Mouse (Mus musculus) megakaryocyte, embryonic 14.5 days (primary cell): ENCODE data around the gene Ccar1. TPM values are rescaled to one million over a fixed set of nuclear protein-coding genes. Genes with fewer than 3 reads are reported as not detected.

ENCODE experiments used
- H3K27me3 ChIP-seq: replicated peaks from 2 replicates; pipeline ENCODE3; 2012; ENCODE audit warnings: inconsistent platforms
- H3K36me3 ChIP-seq: replicated peaks from 2 replicates; pipeline ENCODE3; 2012; ENCODE audit warnings: low read length, inconsistent platforms, mixed read lengths
- H3K4me1 ChIP-seq: 2 replicates; pipeline ENCODE4 v1.6.1; 2012; ENCODE audit warnings: inconsistent platforms
- H3K4me3 ChIP-seq: replicated peaks from 2 replicates; pipeline ENCODE3; 2012; ENCODE audit warnings: moderate library complexity, mild to moderate bottlenecking, inconsistent platforms
- H3K9me3 ChIP-seq: 2 replicates; pipeline ENCODE4 v1.6.1; 2012; ENCODE audit warnings: inconsistent platforms
- FLI1 ChIP-seq: IDR thresholded peaks from 2 replicates; pipeline ENCODE4 v1.6.1; 2012; ENCODE audit warnings: low read length, inconsistent platforms, mixed read lengths
- GATA1 ChIP-seq: IDR thresholded peaks from 3 replicates; pipeline ENCODE4 v1.6.1; 2012; ENCODE audit warnings: mixed read lengths, low read length, inconsistent platforms, borderline replicate concordance
- polyA plus RNA-seq: library from polyadenylated mRNA; stranded (reverse); fragments of >175 nt; gene quantifications from 2 replicates; pipeline ENCODE4 v1.2.3, GENCODE M21; 2012; ENCODE audit warnings: low replicate concordance; ENCODE audit not compliant: insufficient read depth

Ccar1 gene
- polyA plus RNA-seq: 3.0 and 13.4 TPM in 2 replicates

DNA sequence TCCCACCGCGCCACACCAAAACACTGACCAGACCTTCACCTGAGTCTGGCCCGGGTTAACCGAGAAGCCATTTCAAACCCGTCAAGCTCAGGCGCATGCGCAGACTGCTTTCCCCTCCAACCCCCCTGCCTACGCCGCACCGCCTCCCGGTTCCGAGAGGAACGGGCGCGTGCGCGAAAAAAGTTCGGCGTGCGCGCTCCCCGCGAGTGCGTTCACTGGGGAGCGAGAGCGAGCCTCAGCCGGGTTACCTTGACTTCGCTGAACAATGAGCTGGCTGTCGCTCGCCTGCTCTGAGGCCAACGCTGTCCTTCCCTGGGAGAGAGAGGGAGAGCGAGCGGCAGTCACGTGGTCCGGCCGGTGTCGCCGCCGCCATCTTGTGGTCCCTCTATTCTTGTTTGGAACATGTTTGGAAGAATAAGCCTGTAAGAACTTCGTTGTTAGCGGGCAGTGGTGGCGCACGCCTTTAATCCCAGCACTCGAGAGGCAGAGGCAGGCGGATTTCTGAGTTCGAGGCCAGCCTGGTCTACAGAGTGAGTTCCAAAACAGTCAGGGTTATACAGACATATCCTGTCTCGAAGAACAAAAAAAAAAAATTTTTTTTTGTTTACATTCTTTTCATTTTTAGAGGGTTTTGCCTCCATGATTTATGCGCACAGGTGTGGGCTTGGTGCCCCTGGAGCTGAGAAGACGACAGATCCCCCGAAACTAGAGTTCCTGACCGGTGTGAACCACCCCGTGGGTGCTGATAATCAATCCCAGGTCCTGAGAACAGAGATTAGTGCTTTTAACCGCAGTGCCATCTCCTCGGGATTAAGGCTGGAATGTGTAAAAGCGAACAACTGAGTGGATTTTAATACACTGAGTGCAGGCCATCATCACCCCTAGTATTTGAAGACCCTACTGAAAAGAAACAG is at the start of gene Ccar1:
TSS of gene Ccar1 (minus strand) at position 110 of the 914 bp plus-strand sequence.
- peaks cover 50% of the 10 kb centered on the region for H3K4me1 ChIP-seq
- peak within 1 kb of the TSS; percentile 97 for H3K4me3 ChIP-seq
- TF ChIP-seq FLI1 (no peak), GATA1 (no peak)
- H3K27me3 ChIP-seq: no peaks in the 10 kb centered on the region
- H3K36me3 ChIP-seq: peaks cover 32% of the 10 kb centered on the region
- no peaks in the 10 kb centered on the region for H3K9me3 ChIP-seq

GRCm38 (mm10) chr10:62840687-62841086 is 48.6 kb upstream of the Ccar1 start:
- Histone ChIP-seq H3K4me1 (peaks cover 51% of the 10 kb centered on the region), H3K36me3 (peaks cover 12% of the 10 kb centered on the region), H3K4me3 (no peak overlapping the region), H3K9me3 (no peaks in the 10 kb centered on the region), H3K27me3 (no peaks in the 10 kb centered on the region)
- TF ChIP-seq GATA1: no peak
- no peak for TF ChIP-seq FLI1

DNA sequence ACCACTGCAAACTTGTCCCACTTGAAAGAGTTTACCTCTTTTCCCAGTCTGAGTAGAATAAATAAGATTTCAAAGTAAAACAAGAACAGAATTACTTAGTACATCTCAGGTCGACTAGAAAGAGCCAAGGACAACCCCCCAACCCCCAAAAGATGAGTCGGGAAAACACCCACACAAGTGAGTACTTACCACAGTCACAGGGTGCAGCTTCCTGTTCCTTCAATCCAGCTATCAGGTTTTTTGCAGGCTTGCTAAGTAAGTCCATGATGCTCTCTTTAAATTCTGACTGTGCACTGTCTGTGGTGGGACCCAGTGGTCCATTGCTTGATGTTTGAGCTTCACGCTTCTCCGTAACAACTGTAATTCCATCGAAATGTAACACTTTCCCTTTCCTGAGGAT is 45.9 kb upstream of the Ccar1 start:
- Histone ChIP-seq H3K36me3 (peaks cover 15% of the 10 kb centered on the region), H3K9me3 (no peaks in the 10 kb centered on the region), H3K4me1 (peaks cover 45% of the 10 kb centered on the region), H3K4me3 (peak overlapping the region; percentile 64), H3K27me3 (no peaks in the 10 kb centered on the region)
- TF ChIP-seq FLI1 (no peak), GATA1 (no peak)

- TF ChIP-seq GATA1 (no peak), FLI1 (no peak)
- Histone ChIP-seq H3K36me3 (peaks cover 3% of the 10 kb centered on the region), H3K9me3 (no peaks in the 10 kb centered on the region), H3K27me3 (no peaks in the 10 kb centered on the region), H3K4me3 (no peak overlapping the region), H3K4me1 (peaks cover 12% of the 10 kb centered on the region)
Observed at GRCm38 (mm10) chr10:62832783-62833182, 40.7 kb upstream of the Ccar1 start.

DNA sequence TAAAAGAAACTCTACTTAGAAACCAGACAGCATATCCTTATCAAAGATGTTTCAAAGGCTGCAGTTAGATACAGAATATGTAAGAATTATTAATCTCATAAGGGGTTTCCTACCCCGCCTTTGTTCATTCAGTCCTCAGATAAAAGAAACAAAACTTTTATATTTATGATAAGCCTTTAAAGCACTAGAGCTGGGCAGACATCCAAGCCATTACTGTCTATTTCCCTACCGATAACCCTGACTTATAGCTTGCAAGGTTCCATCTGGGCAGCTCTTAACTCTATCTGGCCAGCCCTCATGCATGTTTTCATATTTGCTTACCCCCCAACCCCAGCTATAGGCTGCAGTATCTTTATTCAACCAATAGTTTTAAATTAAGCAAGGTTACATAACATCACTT is 39.5 kb upstream of the Ccar1 start:
- Histone ChIP-seq H3K4me1 (peaks cover 9% of the 10 kb centered on the region; the same call in 1 of the 2 replicates), H3K9me3 (no peaks in the 10 kb centered on the region), H3K36me3 (peaks cover 3% of the 10 kb centered on the region), H3K27me3 (no peaks in the 10 kb centered on the region), H3K4me3 (no peak overlapping the region)
- TF ChIP-seq GATA1 (no peak), FLI1 (no peak)

GRCm38 (mm10) chr10:62824474-62824873 is 32.4 kb upstream of the Ccar1 start:
- TF ChIP-seq FLI1: no peak
- no peak for TF ChIP-seq GATA1
- no peak overlapping the region for H3K4me3 ChIP-seq
- H3K4me1 ChIP-seq: peaks cover 1% of the 10 kb centered on the region; the same call in 1 of the 2 replicates
- H3K9me3 ChIP-seq: no peaks in the 10 kb centered on the region
- no peaks in the 10 kb centered on the region for H3K27me3 ChIP-seq
- peaks cover 5% of the 10 kb centered on the region for H3K36me3 ChIP-seq

GRCm38 (mm10) chr10:62823431-62823830 is 31.3 kb upstream of the Ccar1 start:
- TF ChIP-seq GATA1: no peak
- no peak for TF ChIP-seq FLI1
- H3K36me3 ChIP-seq: peaks cover 11% of the 10 kb centered on the region
- no peaks in the 10 kb centered on the region for H3K4me1 ChIP-seq
- no peaks in the 10 kb centered on the region for H3K9me3 ChIP-seq
- H3K4me3 ChIP-seq: no peak overlapping the region
- H3K27me3 ChIP-seq: no peaks in the 10 kb centered on the region

GRCm38 (mm10) chr10:62810010-62810409 is 17.9 kb upstream of the Ccar1 start:
- H3K4me1 ChIP-seq: peaks cover 4% of the 10 kb centered on the region
- no peaks in the 10 kb centered on the region for H3K27me3 ChIP-seq
- no peak overlapping the region for H3K4me3 ChIP-seq
- no peak for TF ChIP-seq GATA1
- H3K36me3 ChIP-seq: peaks cover 24% of the 10 kb centered on the region
- H3K9me3 ChIP-seq: no peaks in the 10 kb centered on the region

DNA sequence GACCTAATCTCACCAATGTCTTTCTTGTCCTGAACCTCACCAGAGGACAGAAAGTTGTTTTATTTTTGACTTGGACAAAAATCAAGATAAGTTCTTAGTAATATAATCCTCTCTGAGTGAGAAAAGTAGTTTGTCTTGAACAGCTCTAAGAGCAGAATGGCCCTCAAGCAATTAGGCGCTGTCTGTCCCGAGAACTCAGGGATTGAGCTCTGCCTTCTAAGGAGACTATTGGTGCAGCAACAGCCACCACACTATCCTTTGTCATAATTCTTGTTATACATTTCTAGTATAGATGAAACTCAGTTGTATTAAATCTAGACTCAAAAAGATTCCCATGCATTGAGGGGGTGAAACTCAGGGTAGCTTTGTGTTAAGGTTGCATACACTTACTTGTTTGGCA is 16.7 kb upstream of the Ccar1 start:
- TF ChIP-seq GATA1 (no peak), FLI1 (no peak)
- Histone ChIP-seq H3K9me3 (no peaks in the 10 kb centered on the region), H3K4me3 (no peak overlapping the region), H3K4me1 (peaks cover 4% of the 10 kb centered on the region), H3K27me3 (no peaks in the 10 kb centered on the region), H3K36me3 (peaks cover 14% of the 10 kb centered on the region)

DNA sequence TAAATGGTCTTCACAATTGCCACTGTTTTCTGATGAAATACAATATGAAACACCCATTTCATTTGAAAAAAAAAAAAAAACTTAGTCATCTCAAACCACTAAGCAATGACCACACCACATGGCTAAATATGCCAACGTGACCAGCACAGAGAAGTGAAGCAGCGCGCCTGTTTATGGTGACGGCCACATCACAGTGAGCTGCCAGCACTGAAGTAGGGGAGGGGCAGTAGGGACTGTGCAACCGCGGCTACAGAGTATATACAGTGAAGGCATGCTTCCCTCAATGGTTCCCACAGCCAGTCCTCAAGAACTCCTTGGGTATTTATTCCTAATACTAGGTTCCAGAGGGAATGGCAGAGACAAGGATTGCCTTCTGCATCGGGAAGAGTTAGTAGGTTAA is 16.2 kb upstream of the Ccar1 start:
- Histone ChIP-seq H3K27me3 (no peaks in the 10 kb centered on the region), H3K36me3 (peaks cover 10% of the 10 kb centered on the region), H3K9me3 (no peaks in the 10 kb centered on the region), H3K4me1 (peaks cover 4% of the 10 kb centered on the region), H3K4me3 (peak overlapping the region; percentile 72)
- TF ChIP-seq GATA1: no peak
- no peak for TF ChIP-seq FLI1
